Mouse (Mus musculus) G1E (cell line): ENCODE measurements around the gene Acin1.

ENCODE experiments used
- CTCF ChIP-seq: IDR thresholded peaks from 2 replicates; pipeline ENCODE4 v1.5.1; 2012; ENCODE audit warnings: low read depth, low read length, inconsistent platforms, mixed read lengths
- POLR2AphosphoS5 ChIP-seq: IDR thresholded peaks from 2 replicates; pipeline ENCODE4 v1.6.1; 2012; ENCODE audit warnings: low read depth, low read length, inconsistent platforms; ENCODE audit not compliant: insufficient replicate concordance

DNA sequence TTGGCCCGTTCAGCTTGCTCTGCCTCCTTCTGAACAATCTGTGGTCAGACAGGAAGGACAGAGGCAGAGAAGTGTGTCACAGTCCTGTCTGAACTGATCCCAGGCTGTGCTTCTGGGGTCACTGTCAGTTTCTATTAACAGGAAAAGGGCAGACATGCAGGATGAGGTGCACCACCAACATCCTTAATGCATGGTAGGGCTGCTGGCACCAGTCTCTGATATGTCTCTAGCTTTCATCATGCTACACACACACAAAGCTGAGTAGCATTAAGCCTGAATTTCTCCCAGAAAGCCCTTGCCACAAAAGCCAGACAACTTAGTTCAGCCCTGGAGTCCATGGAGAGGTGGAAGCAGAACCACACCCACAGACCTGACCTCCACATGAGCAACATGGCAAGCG lies 43.7 kb downstream of the Acin1 start:
- no peak for TF ChIP-seq POLR2AphosphoS5
- TF ChIP-seq CTCF = no peak
